18 mouse cellular contexts compared by ENCODE assay signal in the genomic region with DNA sequence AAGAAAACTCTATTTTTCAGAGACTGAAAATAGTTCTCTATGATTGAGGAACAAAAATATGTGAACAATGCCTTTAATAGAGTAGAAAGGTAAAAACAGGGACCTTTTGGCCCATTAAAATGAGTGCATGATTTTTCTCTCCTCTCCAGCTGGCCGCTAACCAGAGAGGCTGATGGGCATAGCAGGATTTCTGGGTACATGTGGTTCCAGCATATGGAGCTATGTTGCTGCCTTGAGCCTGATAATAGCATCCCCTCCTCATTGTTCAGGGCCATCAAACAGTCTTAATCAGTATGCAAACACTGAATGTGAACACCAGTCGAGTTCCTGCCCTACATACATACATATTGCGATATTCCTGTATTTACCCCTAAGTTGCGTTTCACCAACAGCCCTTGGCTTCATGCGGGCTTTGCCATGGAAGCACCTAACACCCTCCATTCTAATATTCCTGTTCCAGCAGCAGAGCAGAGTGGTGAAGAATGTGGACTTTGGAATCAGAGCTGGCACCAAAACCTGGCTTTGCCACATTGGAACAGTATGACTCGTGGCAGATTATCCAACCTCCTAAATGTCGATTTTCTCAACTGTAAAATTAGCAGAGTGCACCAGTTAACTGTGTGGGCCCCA.
DNase-seq lines count a peak whose midpoint lies in the region; TF ChIP-seq lines count a peak whose summit lies in the region.
"Had no signal": no experiment of that assay in that cellular context is flagged by ENCODE, and none has a peak within 500 bp of the region (broad histone marks: within the 10 kb centered on the region; RNA-seq: fewer than 3 reads in every experiment).

No protein-coding gene starts in this region.

- TF ChIP-seq POLR2A in kidney, adult 2 months (IDR thresholded peaks at IDR 0.05; ENCODE audit: low read depth, low read length) = no peak

- DNase-seq in kidney, adult 2 months = peak; percentile 75
- DNase-seq in kidney, postnatal 10 days = no peak
- peak; percentile 15 for DNase-seq in left cerebral cortex, postnatal 4 days
- DNase-seq in left cerebral cortex, adult 8-10 months (ENCODE audit: low spot score in 2 of 2) = no peak
- peak; percentile 88 for DNase-seq in cerebellum, adult 11-12 months
- DNase-seq in cerebellum, postnatal 25 days = peak; percentile 79 to 86
- no peak for DNase-seq in testis, postnatal 10 days (ENCODE audit: low spot score)
- DNase-seq in heart, postnatal 14 days = no peak
- DNase-seq: gastrocnemius, adult 2 months; heart, adult 11 months; lung, adult 18-20 months; lung, postnatal 36 days; right cerebral cortex, postnatal 25 days; thymus, postnatal 25 days had no signal

- no peak for TF ChIP-seq CTCF in kidney, adult 2 months (conservative IDR thresholded peaks at IDR 0.05; ENCODE audit: insufficient read depth, insufficient read length, low read depth, low read length)

- 71% methylated on average over 7 of the region's 7 CpGs for WGBS in kidney, adult 2 months

- no peaks in the 10 kb centered on the region for H3K4me1 ChIP-seq in kidney, adult 2 months (ENCODE audit: control insufficient read depth, insufficient read depth, low read length)
- H3K4me1 ChIP-seq: embryonic facial prominence, embryonic 12.5 days; heart, embryonic 13.5 days; limb, embryonic 15.5 days; neural tube, embryonic 12.5 days had no signal

- no peaks in the 10 kb centered on the region for H3K36me3 ChIP-seq in kidney, adult 2 months (ENCODE audit: control insufficient read depth, insufficient read depth, low read length)
- H3K36me3 ChIP-seq: embryonic facial prominence, embryonic 12.5 days; heart, embryonic 13.5 days; limb, embryonic 15.5 days; neural tube, embryonic 12.5 days had no signal

- H3K27me3 ChIP-seq in kidney, adult 2 months (replicated peaks; ENCODE audit: control insufficient read depth, insufficient read depth, low read length) = no peaks in the 10 kb centered on the region
- H3K27me3 ChIP-seq: embryonic facial prominence, embryonic 12.5 days; heart, embryonic 13.5 days; limb, embryonic 15.5 days; neural tube, embryonic 12.5 days had no signal

- H3K27ac ChIP-seq in kidney, adult 2 months (ENCODE audit: insufficient read depth, low read depth, low read length) = no peak overlapping the region
- H3K27ac ChIP-seq: embryonic facial prominence, embryonic 12.5 days; gastrocnemius, adult 2 months; heart, embryonic 13.5 days; limb, embryonic 15.5 days; neural tube, embryonic 12.5 days had no signal

- intact Hi-C loops in left cerebral cortex, postnatal 4 days (cut with DNase I) = no loop called here
- intact Hi-C loops in heart, postnatal 14 days (cut with DNase I) = no loop called here

- H3K4me3 ChIP-seq in kidney, adult 2 months (ENCODE audit: insufficient read depth, low read depth, low read length) = no peak overlapping the region
- H3K4me3 ChIP-seq: embryonic facial prominence, embryonic 12.5 days; gastrocnemius, adult 2 months; heart, embryonic 13.5 days; limb, embryonic 15.5 days; neural tube, embryonic 12.5 days had no signal

Comparison
In these comparisons a context has a peak if more than half of its experiments do, and no peak if none do; other contexts are left out.
1. DNase-seq: peak in kidney, adult 2 months (single experiment), left cerebral cortex, postnatal 4 days (single experiment), cerebellum, adult 11-12 months (single experiment) and cerebellum, postnatal 25 days (2 of 2); none in kidney, postnatal 10 days (single experiment), left cerebral cortex, adult 8-10 months (0 of 2), testis, postnatal 10 days (single experiment) and heart, postnatal 14 days (0 of 2).